Mouse (Mus musculus): ENCODE results near the gene Lcn3.

DNA sequence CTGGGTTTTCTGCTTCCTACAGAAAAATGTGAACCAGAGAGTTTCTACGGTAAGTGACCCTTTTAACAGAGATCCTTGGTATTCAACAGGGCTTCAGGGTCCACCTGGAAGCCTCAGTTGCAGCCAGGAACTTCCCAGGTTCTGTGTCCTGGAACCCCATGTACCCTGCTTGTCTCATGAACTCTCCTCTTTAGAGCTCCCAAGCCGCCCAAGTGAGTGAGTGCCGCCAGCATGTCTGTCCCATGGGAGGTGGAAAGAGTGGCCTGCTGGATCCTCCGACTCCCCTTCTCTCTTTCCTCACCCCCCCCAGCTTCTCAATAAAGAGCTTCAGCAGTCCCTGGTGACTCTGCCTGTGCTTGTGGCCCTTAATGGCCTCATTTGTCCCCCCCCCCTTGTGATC is 2.4 kb downstream of the Lcn3 start:
- TF ChIP-seq CTCF (IDR thresholded peaks at IDR 0.05; ENCODE audit: borderline replicate concordance, extremely low read depth, insufficient read depth, insufficient read length), result no peak
- TF ChIP-seq POLR2A (IDR thresholded peaks at IDR 0.05; ENCODE audit: borderline replicate concordance, extremely low read depth, insufficient read depth, insufficient read length, poor library complexity, severe bottlenecking), result no peak

Measured in brain, embryonic 14.5 days (tissue).